Mouse (Mus musculus) left cerebral cortex, adult 18-20 months (tissue): ENCODE data around the gene Ate1. TPM values are rescaled to one million over a fixed set of nuclear protein-coding genes. Genes with fewer than 3 reads are reported as not detected.
"Not testable (repeated sequence)": the region's sequence is repeated elsewhere in the genome, so short reads cannot be mapped to it uniquely, and the experiment has no call there.

Source experiments
- DNase-seq, 2 experiments: peaks; one replicate each; pipeline ENCODE4 v3.0.0; 2021 to 2022; ENCODE audit warnings: low spot score in 2 of 2, mixed read lengths in 1 of 2
- long read RNA-seq, 2 experiments: library from polyadenylated mRNA; stranded (forward); transcript quantifications; one replicate each; pipeline ENCODE4 v2.0.0; 2021
- total RNA-seq, 2 experiments: library from RNA; stranded (reverse); gene quantifications; 2 replicates each; pipeline ENCODE4 v1.2.3; 2021

Ate1 gene
- total RNA-seq = 10 to 100 TPM; 71.1 to 71.3 TPM
- long read RNA-seq, experiment 1, full-length matches to known transcripts = 26 of 39 reads
- long read RNA-seq, experiment 1, partial matches to known transcripts = 2 of 39 reads
- long read RNA-seq, experiment 1, other reads (novel, unspliced or antisense) = 11 of 39 reads
- long read RNA-seq, experiment 2, full-length matches to known transcripts = 19 of 38 reads
- long read RNA-seq, experiment 2, partial matches to known transcripts = 3 of 38 reads
- long read RNA-seq, experiment 2, other reads (novel, unspliced or antisense) = 16 of 38 reads

DNA sequence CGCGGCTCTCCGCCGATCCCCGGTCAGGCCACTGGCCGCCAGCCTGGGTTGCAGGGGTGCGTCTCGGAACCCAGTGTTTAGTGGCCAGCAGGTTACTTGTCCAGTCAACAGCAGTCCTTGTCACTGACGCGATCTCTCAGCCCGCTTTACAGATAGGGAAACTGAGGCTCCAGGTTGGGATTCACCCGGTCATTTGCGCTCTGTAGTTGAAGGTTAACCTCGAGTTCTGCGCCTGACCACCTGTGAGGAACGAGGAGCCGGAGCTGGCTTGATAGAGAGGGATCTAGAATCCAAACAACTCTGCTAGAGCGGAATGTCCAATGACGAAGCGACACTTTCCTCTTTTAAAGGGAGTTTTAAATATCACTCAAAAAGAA is at the start of gene Ate1:
Ate1 (minus strand) TSS at position 321 of the 377 bp plus-strand sequence.
- DNase-seq = no peak

DNA sequence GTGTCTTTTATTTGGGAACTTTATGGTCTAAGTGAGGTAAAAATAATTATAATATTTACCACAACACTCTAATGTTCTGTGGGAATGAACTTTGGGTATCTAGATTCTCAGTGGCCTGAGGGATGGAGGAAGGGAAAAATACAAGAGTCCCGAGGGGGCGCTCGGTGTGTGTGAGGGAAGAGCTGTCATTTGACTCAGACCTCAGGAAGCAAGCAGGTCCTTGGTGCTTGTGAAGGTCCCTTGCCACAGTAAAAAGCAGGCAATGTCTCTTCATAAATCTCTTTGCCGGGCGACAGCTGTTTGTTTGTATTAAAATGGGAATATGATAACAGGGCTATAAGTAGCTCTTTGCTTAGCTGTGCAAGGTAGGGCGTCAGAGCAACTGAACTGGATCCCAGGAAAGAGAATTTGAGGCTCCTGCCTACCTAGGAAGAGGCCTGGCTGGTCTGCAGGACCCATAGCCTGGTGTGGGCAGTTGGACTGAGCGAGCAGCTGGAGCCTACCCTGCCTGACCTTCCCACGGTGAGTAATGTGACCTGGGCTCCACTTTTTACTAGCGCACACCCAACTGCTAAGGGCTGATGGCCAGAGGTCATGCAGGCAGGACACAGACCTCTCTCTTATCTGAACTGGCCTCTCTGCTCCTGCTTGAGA is 48.7 kb upstream of the Ate1 start:
- no peak for DNase-seq

DNA sequence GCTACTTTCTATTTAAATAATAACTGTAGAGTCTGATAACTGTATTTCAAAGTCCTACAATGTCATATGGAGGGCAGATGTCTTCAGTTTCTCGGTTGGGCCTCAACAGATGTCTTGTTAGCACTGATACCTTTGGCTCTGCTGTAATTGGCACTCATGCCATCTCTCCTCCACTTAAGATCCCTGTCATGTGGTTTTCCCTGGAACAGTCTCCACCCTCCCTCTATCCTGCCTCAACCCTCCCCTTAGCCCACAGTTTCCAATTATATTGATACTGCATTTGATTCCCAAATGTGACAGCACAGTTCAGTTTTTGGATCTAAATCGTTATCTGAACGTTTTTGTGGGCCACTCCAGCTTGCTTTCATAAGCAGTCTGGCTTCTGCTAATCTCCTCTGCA is 44.4 kb upstream of the Ate1 start:
- no peak for DNase-seq

DNA sequence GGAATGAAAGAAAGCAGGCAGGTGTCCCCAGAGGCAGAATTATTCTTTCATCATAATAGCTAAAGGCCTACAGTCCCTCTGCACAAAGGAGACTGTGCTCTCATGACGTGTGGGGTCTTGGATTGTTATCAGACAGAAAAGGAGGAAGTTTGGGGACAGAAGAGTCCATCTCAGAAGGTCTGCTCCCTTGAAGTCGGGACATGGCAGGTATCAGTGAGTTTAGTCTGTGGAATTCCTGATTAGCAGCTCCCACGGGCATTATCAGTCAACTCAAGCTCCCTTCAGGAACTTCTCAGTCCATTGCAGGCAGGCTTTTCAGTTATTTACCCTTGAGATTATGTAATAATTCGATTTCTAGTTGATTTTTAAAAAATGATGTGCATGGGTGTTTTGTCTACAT is 43.7 kb upstream of the Ate1 start:
- no peak for DNase-seq

DNA sequence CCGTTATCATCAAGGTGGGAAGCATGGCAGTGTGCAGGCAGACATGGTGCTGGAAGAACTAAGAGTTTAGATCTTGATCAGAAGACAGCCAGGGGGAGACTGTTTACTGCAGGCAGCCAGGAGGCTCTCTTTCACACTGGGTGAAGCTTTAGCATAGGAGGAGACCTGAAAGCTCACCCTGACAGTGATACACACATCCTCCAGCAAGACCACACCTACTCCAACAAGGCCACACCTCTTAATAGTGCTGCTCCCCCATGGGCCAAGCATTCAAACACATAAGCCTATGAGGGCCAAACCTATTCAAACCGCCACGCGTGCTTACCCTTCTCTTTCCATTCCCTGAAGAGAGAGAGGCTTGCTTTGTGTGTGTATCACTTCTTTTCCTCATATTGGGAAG is 43.1 kb upstream of the Ate1 start:
- DNase-seq = no peak

DNA sequence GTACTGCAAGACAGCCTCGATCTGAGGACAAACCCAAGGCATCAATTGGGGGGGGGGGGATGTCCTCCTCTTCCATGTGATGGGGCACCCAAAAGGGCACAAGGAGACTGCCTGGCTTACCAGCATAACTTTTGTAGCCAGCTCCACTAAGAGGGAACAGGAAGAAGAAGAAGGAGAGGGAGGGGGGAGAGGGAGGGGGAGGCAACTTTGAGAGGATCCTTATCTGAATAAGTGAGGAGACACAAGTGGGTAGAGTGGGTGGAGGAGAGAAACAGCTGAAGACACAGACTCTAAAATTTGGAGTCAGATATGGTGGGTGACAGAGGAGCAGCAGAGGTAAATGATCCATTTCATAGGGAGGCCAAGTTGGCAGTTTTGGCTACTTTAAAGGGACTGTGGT is 40.8 kb upstream of the Ate1 start:
- DNase-seq = no peak

DNA sequence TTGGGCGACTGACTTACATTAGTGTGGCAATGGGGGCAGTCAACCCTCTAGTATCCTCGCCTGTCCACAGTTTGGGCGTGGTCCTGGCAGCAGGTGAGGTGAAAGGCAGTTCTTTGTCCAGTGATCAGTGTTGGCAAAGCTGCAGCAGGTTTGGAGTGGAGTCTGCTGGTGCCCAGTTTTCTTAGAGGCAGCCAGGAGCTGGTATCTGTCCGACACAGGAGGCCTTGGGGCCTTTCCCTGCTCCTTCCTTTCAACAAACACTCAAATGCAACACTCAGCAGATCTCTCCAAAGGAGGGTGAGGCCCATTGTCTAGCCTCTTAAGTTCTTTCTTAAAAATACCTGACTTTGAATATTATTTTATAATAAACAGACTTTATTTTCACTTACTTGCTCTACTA is 38.4 kb upstream of the Ate1 start:
- DNase-seq = no peak

DNA sequence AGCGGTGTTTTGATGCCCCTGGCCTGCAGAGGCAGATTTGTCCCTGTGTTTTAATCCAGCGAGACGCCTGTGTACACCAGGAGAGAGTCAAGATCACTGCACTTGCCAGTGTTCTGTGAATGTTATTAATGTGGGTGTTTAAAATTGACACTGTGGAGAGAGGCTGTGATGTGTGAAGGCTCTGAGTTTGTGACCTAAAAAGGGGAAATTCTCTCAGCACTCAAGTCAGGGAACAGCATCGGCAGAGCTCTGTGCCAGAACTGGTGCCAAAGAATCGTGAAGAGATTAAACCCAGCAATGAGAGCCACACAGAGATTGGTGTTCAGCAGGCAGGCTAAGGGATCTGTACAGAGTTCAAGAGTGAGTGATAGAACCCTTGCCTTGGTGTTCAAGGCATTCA is 35.4 kb upstream of the Ate1 start:
- DNase-seq = no peak

DNA sequence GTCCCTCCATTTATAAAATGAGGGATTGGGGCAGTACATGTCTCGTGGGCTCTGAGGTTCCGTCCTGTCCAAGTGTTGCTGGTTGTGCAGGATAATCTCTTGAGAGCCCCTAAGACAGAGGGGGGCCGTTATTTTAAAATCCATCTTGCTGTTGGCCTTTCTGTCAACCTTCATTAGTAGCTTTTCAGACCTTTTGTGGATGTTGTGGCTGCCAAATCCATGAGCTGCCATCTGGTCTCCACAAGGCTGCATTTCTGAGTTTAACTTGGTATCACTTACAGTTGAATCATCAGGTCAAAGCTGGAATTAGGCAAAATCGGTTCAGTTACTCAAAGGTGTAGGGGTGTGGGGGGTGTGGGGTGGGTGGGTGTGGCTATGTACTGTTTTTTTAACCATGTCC is 33.2 kb upstream of the Ate1 start:
- DNase-seq = no peak

DNA sequence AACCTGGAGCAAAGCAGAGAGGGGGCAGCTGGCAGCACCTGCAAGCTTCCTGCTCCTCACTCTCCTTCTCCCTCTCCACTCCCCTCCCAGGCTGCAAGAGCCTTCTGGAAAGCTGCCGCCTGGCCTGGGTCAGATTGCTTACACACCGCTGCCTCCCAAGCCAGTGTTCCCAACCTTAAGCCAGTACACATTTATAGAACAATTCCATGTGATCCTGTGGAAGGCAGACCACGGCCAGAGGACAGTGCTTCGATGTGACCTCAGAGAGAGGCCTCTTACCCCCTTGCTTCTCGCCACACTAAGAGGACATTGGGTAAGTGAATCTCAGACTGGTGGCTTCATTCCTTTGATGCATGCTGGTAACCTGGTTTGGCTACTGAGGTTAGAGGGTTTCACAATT is 32.6 kb upstream of the Ate1 start:
- DNase-seq = no peak

DNA sequence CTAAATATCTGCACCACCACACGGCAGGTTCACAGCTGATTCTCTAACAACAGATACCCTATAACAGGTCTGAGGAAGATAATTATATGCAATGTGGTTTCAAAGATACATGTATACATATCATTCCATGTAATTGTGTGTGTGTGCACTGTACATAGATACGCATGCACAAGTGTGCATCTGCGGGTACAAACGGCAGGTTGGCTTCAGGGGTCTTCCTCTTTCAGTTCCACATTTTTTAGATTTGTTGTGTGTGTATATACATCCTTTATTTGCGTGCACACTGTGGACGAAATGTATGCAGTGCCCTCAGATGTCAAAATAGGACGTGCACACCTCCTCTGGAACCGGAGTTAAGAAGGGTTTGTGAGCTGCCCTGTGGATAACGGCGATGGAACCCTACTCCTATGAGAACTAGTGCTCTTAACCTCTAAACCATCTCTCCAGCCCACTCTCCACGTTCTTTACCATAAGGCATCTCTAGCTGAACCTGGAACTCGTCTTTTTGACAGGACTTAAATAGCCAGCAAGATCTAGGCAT is 27.5 kb upstream of the Ate1 start:
- DNase-seq = no peak

DNA sequence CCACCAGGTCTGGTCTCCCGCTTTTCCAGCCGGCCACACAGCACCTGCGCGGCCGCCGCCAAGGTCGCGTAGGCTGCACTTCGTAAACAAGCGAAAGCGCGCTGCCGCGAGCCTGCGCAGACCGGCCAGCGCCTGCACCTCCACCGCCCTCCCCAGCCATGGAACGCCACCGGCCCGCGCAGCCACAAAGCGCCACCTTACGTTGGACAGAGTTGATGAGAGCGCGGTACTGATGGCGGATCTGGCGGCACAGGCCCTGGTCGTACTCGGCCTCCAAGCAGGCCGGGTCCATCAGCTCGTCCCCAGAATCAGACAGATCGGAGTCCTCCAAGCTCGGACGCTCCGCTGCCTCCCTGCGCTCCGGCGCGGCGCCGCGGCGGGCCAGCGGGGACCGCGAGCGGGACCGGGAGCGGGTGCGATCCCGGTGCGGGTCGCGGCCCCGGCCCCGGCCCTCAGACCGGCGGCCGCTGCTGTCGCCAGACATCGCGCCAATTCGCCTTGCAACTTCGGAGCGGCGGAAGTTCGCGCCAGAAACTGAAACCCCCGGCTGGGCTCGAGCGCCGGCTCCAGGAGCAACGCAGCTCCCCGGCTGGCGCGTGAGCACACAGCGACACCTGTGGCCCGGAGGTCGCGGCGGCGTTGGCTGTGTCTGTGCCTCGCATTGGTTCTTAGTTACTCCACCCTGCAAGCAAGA is 26.8 kb upstream of the Ate1 start:
- peak; percentile 93 to 94 for DNase-seq

DNA sequence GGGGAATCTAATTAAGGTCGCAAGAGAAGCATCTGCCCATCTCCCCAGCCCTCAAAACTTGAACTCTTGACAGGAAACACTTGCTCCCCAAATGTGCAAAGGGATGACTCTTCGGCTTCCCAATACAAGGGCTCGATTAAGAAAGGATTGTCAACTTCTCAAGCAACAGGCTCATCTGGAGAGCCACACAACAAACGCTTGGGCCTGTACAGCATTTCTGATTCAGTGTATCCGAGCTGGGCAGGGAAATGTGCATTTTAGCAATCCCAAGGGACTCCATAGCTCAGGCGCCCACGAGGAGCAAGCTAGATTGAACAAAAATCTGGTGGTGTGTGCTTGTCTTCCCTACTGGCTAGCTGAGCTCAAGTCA is 26.2 kb upstream of the Ate1 start:
- DNase-seq = no peak

DNA sequence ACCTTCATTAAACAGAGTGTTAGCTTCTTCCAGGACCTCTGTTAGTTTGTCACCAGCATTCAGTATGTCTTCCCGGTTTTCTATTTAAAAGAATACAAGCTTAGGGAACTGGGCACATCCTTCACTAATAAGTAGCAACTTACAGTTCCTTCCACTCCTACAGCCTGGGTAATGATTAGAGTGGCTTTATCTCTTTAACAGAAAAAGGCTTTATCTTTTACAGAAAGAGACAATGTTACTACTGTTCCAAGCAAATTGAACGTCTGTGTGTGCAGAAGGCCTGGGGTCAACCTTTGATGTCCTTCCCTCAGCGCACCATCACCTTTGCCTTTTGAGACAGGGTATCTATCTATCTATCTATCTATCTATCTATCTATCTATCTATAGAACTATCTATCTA is 25.7 kb upstream of the Ate1 start:
- DNase-seq = no peak

DNA sequence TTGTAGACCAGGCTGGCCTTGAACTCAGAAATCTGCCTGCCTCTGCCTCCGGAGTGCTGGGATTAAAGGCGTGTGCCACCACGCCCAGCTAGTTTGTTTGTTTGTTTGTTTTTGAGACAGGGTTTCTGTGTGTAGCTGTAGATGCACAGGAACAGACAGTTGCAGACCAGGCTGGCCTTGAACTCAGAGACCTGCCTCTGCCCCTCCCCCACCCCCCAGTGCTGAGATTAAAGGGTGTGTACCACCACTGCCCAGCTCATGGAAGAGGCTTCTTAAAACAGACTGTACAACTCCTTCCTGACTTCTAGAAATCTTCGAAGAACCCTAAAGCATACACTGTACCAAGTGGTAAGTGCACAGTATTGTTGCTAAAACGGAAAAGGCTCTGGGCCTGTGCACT is 25.2 kb upstream of the Ate1 start:
- DNase-seq = no peak

DNA sequence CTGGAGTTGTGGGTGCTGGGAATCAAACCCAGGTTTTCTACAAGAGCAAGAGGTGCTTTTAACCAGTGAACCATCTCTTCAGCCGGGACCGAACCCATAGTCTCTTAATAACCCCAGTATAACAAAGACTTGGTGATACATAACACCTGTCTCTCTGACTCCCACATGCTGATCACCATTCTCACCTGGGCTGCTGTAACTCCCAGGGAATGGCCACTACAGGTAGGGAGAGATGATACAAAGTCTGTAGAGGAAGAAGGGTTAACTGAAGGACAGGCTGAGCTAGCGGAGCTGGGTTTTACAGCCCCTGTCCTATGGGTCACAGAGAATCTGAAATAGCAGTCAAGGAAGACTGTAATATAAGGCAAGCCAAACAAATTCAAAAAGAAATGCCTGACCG is 23.0 kb upstream of the Ate1 start:
- no peak for DNase-seq

DNA sequence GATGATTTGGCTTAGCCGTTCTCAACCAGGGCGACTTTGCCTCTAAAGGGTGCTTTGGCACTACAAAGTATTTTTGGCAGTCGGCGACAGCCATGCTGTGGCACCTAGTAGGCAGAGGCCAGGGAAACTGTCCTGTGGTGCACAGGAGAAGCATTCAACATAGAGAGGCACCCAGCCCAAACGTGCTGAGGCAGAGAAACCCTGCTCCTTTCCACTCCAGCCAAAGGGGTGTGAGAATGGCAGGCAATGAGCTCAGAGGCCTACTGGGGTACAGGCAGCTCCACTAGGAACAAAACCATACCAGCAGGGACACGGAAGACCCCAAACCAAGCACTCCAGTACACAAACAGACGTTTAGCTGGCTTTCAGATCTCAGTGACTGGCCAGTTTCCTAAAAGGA is 20.0 kb upstream of the Ate1 start:
- no peak for DNase-seq

DNA sequence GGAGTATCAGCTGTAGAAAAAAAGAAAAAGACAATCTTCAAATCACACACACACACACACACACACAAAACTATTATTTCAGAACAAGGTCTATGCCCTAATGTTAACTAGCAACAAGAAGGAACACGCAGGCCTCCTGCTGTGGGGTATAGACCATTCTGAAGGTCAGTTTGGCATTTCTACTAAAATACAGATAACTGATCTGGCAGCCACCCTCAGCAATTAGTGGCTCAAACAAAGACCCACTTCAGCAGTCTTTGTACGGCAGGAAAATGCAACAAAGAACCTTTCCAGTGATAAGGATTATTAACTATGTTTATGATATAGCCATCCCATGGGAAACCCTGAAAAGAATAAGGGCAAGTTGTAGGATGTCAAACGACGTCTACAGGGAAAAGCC is 16.9 kb upstream of the Ate1 start:
- no peak for DNase-seq

DNA sequence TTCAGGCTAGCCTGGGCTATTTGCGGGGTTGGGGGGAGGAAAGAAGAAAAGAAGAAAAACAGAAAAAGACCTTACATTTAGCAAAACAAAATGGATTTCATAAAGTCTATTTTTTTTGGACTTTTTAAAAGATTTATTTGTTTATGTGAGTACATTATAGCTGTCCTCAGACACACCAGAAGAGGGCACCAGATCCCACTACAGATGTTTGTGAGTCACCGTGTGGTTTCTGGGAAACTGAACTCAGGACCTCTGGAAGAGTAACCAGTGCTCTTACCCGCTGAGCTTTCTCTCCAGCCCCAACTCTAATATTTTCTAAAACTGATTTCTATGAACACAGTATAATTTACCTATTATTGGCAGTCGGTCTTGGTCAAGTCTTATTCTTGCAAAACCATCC is 15.0 kb upstream of the Ate1 start:
- no peak for DNase-seq

DNA sequence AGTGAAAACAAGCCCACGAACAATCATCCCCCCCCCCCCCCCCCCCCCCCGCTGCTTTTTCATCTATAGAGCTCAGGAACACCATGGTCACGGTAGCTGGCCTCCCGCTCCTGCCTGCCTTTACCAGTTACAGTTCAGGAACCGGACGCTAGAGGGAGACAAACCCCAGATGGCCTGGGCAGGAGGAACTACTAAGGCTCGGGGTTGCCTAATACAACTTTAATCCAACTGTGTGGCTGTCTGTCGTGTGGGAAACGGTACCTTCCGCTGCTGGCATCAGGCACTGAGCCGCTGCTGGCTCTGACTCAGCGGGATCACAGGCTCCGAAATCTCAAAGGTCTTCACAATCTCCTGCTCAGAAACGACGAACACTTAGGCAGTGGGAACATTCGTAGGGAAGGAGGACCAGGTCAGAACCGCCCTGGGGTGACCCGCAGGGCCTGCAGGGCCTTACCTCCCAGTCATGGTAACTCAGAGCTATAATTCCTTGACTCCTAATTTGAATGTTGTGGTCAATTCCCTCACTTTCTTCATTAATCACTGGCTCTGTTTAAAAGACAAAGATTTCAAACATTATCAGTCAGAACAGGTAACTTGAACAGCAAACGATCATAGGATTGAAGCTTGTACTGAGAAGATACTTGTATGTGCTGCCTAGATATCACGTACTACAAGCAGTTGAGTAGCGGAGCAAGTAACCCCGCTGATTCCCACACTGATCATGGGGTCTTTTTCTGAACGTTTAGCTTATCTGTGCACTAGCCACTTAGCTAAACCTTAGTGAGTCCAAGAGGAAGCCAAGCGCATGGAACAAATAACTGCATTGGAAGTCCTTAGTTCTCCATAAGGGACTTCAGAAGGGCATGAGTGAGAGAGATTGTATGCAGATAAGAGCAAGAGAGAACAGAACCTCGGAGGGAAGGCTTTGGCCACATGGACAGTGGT is 13.4 kb upstream of the Ate1 start:
- DNase-seq = peak; percentile 90 to 95

DNA sequence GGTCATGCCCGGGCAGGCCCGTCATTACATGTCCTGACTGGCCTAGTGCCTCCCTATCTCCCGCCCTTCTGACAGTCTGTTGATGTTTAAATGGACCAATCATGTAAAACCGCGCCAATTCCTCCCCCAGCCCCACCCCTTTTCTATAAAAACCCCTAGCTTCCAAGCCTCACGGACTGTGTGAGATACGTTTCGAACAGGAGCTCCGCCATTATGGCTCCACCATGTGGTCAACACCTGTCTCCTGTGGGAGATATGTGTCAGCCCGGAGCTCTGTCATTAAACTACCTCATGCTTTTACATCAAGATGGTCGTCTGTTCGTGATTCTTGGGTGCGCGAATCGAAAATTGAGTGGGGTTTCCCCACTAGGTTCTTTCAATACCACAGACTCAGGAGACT is 11.0 kb upstream of the Ate1 start:
- DNase-seq = not testable (repeated sequence)
